ENCODE assay signal across 19 mouse cellular contexts in genomic region chr13:36467849-36468248, GRCm38 (mm10).
"Had no signal": no experiment of that assay in that cellular context is flagged by ENCODE, and none has a peak within 500 bp of the region (broad histone marks: within the 10 kb centered on the region; RNA-seq: fewer than 3 reads in every experiment).

No protein-coding gene starts in this region.

- H3K4me3 ChIP-seq: midbrain, embryonic 10.5 days; midbrain, embryonic 12.5 days; myocyte; neural tube, embryonic 13.5 days; neural tube, embryonic 15.5 days had no signal

- DNase-seq: liver, postnatal 0 days; lung, adult 2 months; lung, postnatal 14 days; lung, postnatal 4 days; midbrain, embryonic 14.5 days; retina, postnatal 1 day; right cerebral cortex, adult 18-20 months; right cerebral cortex, postnatal 25 days; right cerebral cortex, postnatal 4 days; spleen, adult 18-20 months; thymus, adult 18-20 months; thymus, postnatal 14 days; thymus, postnatal 36 days had no signal

- H3K9ac ChIP-seq: liver, postnatal 0 days; midbrain, embryonic 12.5 days; neural tube, embryonic 13.5 days; neural tube, embryonic 15.5 days had no signal

- H3K4me2 ChIP-seq: midbrain, embryonic 12.5 days; neural tube, embryonic 13.5 days; neural tube, embryonic 15.5 days had no signal

- H3K9me3 ChIP-seq: midbrain, embryonic 10.5 days; midbrain, embryonic 12.5 days; neural tube, embryonic 13.5 days; neural tube, embryonic 15.5 days had no signal

- H3K36me3 ChIP-seq: midbrain, embryonic 10.5 days; midbrain, embryonic 12.5 days; neural tube, embryonic 13.5 days; neural tube, embryonic 15.5 days had no signal

- ATAC-seq: liver, postnatal 0 days; midbrain, embryonic 16.5 days had no signal

- H3K27me3 ChIP-seq: midbrain, embryonic 12.5 days; neural tube, embryonic 13.5 days; neural tube, embryonic 15.5 days had no signal

- H3K27ac ChIP-seq: midbrain, embryonic 10.5 days; midbrain, embryonic 12.5 days; neural tube, embryonic 13.5 days; neural tube, embryonic 15.5 days had no signal
